Mouse (Mus musculus): Measurements from ENCODE around the gene Dnaaf5. TPM values are rescaled to one million over a fixed set of nuclear protein-coding genes. Genes with fewer than 3 reads are reported as not detected.

The Dnaaf5 gene
- polyA plus RNA-seq, 1 experiment from 2014 or later = 9.8 TPM

GRCm38 (mm10) chr5:139125717-139126116 lies 24.3 kb upstream of the Dnaaf5 start:
- peaks cover 7% of the 10 kb centered on the region for H3K4me1 ChIP-seq (replicated peaks)
- H3K27ac ChIP-seq (ENCODE audit: poor library complexity, severe bottlenecking) = no peak overlapping the region
- H3K4me2 ChIP-seq = no peak overlapping the region
- no peaks in the 10 kb centered on the region for H3K36me3 ChIP-seq
- no peak overlapping the region for H3K9ac ChIP-seq
- 62% methylated on average over 3 of the region's 3 CpGs for WGBS
- peaks cover 3% of the 10 kb centered on the region; the same call in 1 of the 2 replicates for H3K9me3 ChIP-seq (replicated peaks)
- no peak overlapping the region for H3K4me3 ChIP-seq
- peaks cover 17% of the 10 kb centered on the region for H3K27me3 ChIP-seq (replicated peaks)
- no peak for ATAC-seq (ENCODE audit: insufficient number of reproducible peaks, low FRiP score)

- H3K9me3 ChIP-seq (replicated peaks) = no peaks in the 10 kb centered on the region; the same call in 1 of the 2 replicates
- H3K4me3 ChIP-seq = peak overlapping the region; percentile 60; the same call in 1 of the 2 replicates
- peak overlapping the region; percentile 96 for H3K4me2 ChIP-seq
- H3K4me1 ChIP-seq (replicated peaks) = peaks cover 7% of the 10 kb centered on the region
- no peak overlapping the region for H3K9ac ChIP-seq
- no peaks in the 10 kb centered on the region for H3K36me3 ChIP-seq
- no peak overlapping the region for H3K27ac ChIP-seq (ENCODE audit: poor library complexity, severe bottlenecking)
- peaks cover 19% of the 10 kb centered on the region for H3K27me3 ChIP-seq (replicated peaks)
- WGBS = 45% methylated on average over 12 of the region's 12 CpGs
- no peak for ATAC-seq (ENCODE audit: insufficient number of reproducible peaks, low FRiP score)
Observed at GRCm38 (mm10) chr5:139128476-139129065, 21.5 kb upstream of the Dnaaf5 start.

GRCm38 (mm10) chr5:139129078-139129477 lies 20.9 kb upstream of the Dnaaf5 start:
- peak overlapping the region; percentile 96 for H3K4me2 ChIP-seq
- peak; percentile 51; the same call in 1 of the 2 replicates for ATAC-seq (ENCODE audit: insufficient number of reproducible peaks, low FRiP score)
- no peak overlapping the region for H3K27ac ChIP-seq (ENCODE audit: poor library complexity, severe bottlenecking)
- peak overlapping the region; percentile 71 for H3K9ac ChIP-seq
- H3K27me3 ChIP-seq (replicated peaks) = peaks cover 19% of the 10 kb centered on the region
- H3K36me3 ChIP-seq = no peaks in the 10 kb centered on the region
- WGBS = 9% methylated on average over 12 of the region's 12 CpGs
- peak overlapping the region; percentile 60 for H3K4me3 ChIP-seq
- H3K9me3 ChIP-seq (replicated peaks) = no peaks in the 10 kb centered on the region; the same call in 1 of the 2 replicates
- H3K4me1 ChIP-seq (replicated peaks) = peaks cover 7% of the 10 kb centered on the region

- peak overlapping the region; percentile 96 for H3K4me2 ChIP-seq
- 3% methylated on average over 50 of the region's 55 CpGs for WGBS
- H3K9ac ChIP-seq = peak overlapping the region; percentile 71
- peaks cover 7% of the 10 kb centered on the region for H3K4me1 ChIP-seq (replicated peaks)
- H3K27me3 ChIP-seq (replicated peaks) = peaks cover 19% of the 10 kb centered on the region
- peak overlapping the region; percentile 60 for H3K4me3 ChIP-seq
- ATAC-seq (ENCODE audit: insufficient number of reproducible peaks, low FRiP score) = peak; percentile 60
- no peak overlapping the region for H3K27ac ChIP-seq (ENCODE audit: poor library complexity, severe bottlenecking)
- no peaks in the 10 kb centered on the region; the same call in 1 of the 2 replicates for H3K9me3 ChIP-seq (replicated peaks)
- H3K36me3 ChIP-seq = no peaks in the 10 kb centered on the region
Observed at GRCm38 (mm10) chr5:139129572-139130151, 20.4 kb upstream of the Dnaaf5 start.

- H3K4me3 ChIP-seq = no peak overlapping the region
- H3K4me2 ChIP-seq = no peak overlapping the region
- 74% methylated on average over 5 of the region's 5 CpGs for WGBS
Observed at GRCm38 (mm10) chr5:139130351-139130750, 19.7 kb upstream of the Dnaaf5 start.

GRCm38 (mm10) chr5:139134501-139134900 lies 15.5 kb upstream of the Dnaaf5 start:
- WGBS = 76% methylated on average over 8 of the region's 8 CpGs
- ATAC-seq (ENCODE audit: insufficient number of reproducible peaks, low FRiP score) = no peak
- peaks cover 12% of the 10 kb centered on the region for H3K27me3 ChIP-seq (replicated peaks)

More at GRCm38 (mm10) chr5:139130351-139130750, 19.7 kb upstream of the Dnaaf5 start:
- 0 out of 2 replicates have a peak, but pooled peaks have one; percentile 20 for ATAC-seq (ENCODE audit: insufficient number of reproducible peaks, low FRiP score)
- Histone ChIP-seq H3K36me3 (no peaks in the 10 kb centered on the region), H3K9me3 (replicated peaks) (no peaks in the 10 kb centered on the region; the same call in 1 of the 2 replicates), H3K9ac (no peak overlapping the region), H3K27ac (ENCODE audit: poor library complexity, severe bottlenecking) (no peak overlapping the region), H3K27me3 (replicated peaks) (peaks cover 19% of the 10 kb centered on the region), H3K4me1 (replicated peaks) (peaks cover 7% of the 10 kb centered on the region)

GRCm38 (mm10) chr5:139136341-139136740 lies 13.7 kb upstream of the Dnaaf5 start:
- Histone ChIP-seq H3K36me3 (no peaks in the 10 kb centered on the region), H3K27ac (ENCODE audit: poor library complexity, severe bottlenecking) (no peak overlapping the region), H3K4me2 (no peak overlapping the region), H3K9me3 (replicated peaks) (no peaks in the 10 kb centered on the region), H3K4me3 (no peak overlapping the region), H3K9ac (no peak overlapping the region), H3K27me3 (replicated peaks) (0 out of 2 replicates have a peak, but pooled peaks cover 3% of the 10 kb centered on the region), H3K4me1 (replicated peaks) (peaks cover 9% of the 10 kb centered on the region)
- WGBS = 55% methylated on average over 1 of the region's 1 CpGs
- ATAC-seq (ENCODE audit: insufficient number of reproducible peaks, low FRiP score) = no peak

More at GRCm38 (mm10) chr5:139134501-139134900, 15.5 kb upstream of the Dnaaf5 start:
- Histone ChIP-seq H3K9ac (no peak overlapping the region), H3K27ac (ENCODE audit: poor library complexity, severe bottlenecking) (no peak overlapping the region), H3K4me1 (replicated peaks) (no peaks in the 10 kb centered on the region), H3K36me3 (no peaks in the 10 kb centered on the region), H3K4me3 (no peak overlapping the region), H3K4me2 (no peak overlapping the region), H3K9me3 (replicated peaks) (no peaks in the 10 kb centered on the region)

GRCm38 (mm10) chr5:139137176-139137575 lies 12.8 kb upstream of the Dnaaf5 start:
- Histone ChIP-seq H3K27me3 (replicated peaks) (no peaks in the 10 kb centered on the region), H3K4me3 (no peak overlapping the region), H3K36me3 (no peaks in the 10 kb centered on the region), H3K4me2 (no peak overlapping the region), H3K9ac (no peak overlapping the region), H3K4me1 (replicated peaks) (peaks cover 9% of the 10 kb centered on the region), H3K9me3 (replicated peaks) (no peaks in the 10 kb centered on the region), H3K27ac (ENCODE audit: poor library complexity, severe bottlenecking) (no peak overlapping the region)
- whole genome bisulfite sequencing = 84% methylated on average over 6 of the region's 6 CpGs
- no peak for ATAC-seq (ENCODE audit: insufficient number of reproducible peaks, low FRiP score)

- no peak overlapping the region for H3K9ac ChIP-seq
- H3K4me1 ChIP-seq (replicated peaks) = peaks cover 9% of the 10 kb centered on the region
- WGBS = 64% methylated on average over 12 of the region's 12 CpGs
- ATAC-seq (ENCODE audit: insufficient number of reproducible peaks, low FRiP score) = no peak
- H3K27ac ChIP-seq (ENCODE audit: poor library complexity, severe bottlenecking) = no peak overlapping the region
- no peak overlapping the region for H3K4me3 ChIP-seq
- H3K27me3 ChIP-seq (replicated peaks) = no peaks in the 10 kb centered on the region
- no peaks in the 10 kb centered on the region for H3K36me3 ChIP-seq
- H3K9me3 ChIP-seq (replicated peaks) = no peaks in the 10 kb centered on the region
- H3K4me2 ChIP-seq = no peak overlapping the region
Observed at GRCm38 (mm10) chr5:139138261-139138925, 11.6 kb upstream of the Dnaaf5 start.

GRCm38 (mm10) chr5:139138926-139139472 lies 11.0 kb upstream of the Dnaaf5 start:
- H3K9ac ChIP-seq = no peak overlapping the region
- H3K27ac ChIP-seq (ENCODE audit: poor library complexity, severe bottlenecking) = no peak overlapping the region
- no peaks in the 10 kb centered on the region for H3K27me3 ChIP-seq (replicated peaks)
- 76% methylated on average over 8 of the region's 8 CpGs for WGBS
- no peaks in the 10 kb centered on the region for H3K36me3 ChIP-seq
- no peaks in the 10 kb centered on the region for H3K9me3 ChIP-seq (replicated peaks)
- no peak overlapping the region for H3K4me3 ChIP-seq
- peaks cover 9% of the 10 kb centered on the region for H3K4me1 ChIP-seq (replicated peaks)
- H3K4me2 ChIP-seq = no peak overlapping the region
- ATAC-seq (ENCODE audit: insufficient number of reproducible peaks, low FRiP score) = no peak

- Histone ChIP-seq H3K27me3 (replicated peaks) (no peaks in the 10 kb centered on the region), H3K9me3 (replicated peaks) (0 out of 2 replicates have a peak, but pooled peaks cover 3% of the 10 kb centered on the region), H3K36me3 (no peaks in the 10 kb centered on the region; the same call in 1 of the 2 replicates), H3K27ac (ENCODE audit: poor library complexity, severe bottlenecking) (no peak overlapping the region), H3K4me2 (no peak overlapping the region), H3K9ac (no peak overlapping the region), H3K4me3 (no peak overlapping the region), H3K4me1 (replicated peaks) (peaks cover 9% of the 10 kb centered on the region)
- no peak for ATAC-seq (ENCODE audit: insufficient number of reproducible peaks, low FRiP score)
- WGBS = 77% methylated on average over 9 of the region's 9 CpGs
Observed at GRCm38 (mm10) chr5:139140589-139140988, 9.4 kb upstream of the Dnaaf5 start.

Data from heart, embryonic 12.5 days (tissue).